Mouse (Mus musculus) gastrocnemius, adult 18-20 months (tissue): Measurements from ENCODE around the gene Slc29a1. TPM values are rescaled to one million over a fixed set of nuclear protein-coding genes. Genes with fewer than 3 reads are reported as not detected.

Experiments used
- DNase-seq: peaks from one replicate; pipeline ENCODE4 v3.0.0; 2021; ENCODE audit warnings: low spot score
- total RNA-seq, 2 experiments: library from RNA; stranded (reverse); gene quantifications; 2 replicates each; pipeline ENCODE4 v1.2.3; 2021

The Slc29a1 gene
- total RNA-seq, 2 experiments from 2014 or later, result 31.9 to 32.4 TPM

DNA sequence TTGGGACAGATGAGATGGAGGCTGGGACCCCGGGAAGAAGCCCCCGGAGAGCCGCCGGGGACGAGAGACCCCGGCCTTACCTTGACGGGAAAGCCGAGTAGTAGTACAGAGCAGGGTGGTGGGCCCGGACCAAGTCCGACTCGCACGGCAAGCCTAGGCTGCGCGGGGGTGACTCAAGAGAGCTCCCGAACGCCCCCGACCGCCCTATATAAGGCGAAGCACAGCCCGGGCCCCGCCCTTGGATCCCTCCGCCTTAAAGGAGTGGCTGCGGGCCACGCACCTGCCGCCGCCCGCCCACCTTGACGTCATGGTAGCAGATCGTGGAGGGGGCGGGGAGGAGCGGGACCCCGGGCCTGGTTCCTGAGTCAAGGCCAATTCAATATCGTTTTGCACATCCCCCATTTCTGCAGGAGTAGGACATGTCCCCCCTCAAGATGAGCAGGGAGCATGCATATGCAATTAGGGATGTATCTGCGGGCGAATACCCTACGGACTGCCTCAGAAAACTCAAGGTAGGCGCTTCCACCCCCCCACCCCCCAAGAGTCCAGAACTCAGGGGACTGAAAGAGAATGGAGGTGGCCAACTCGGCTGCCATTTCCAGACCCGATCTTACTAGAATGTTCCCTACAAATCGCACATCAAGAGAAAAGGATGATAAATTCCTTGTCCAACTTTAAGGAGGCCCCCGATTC is 26.2 kb downstream of the Slc29a1 start, which contains the start of gene Hsp90ab1:
Gene Hsp90ab1 (minus strand): TSS at position 185 of the 693 bp plus-strand sequence.
- peak; percentile 99 for DNase-seq

DNA sequence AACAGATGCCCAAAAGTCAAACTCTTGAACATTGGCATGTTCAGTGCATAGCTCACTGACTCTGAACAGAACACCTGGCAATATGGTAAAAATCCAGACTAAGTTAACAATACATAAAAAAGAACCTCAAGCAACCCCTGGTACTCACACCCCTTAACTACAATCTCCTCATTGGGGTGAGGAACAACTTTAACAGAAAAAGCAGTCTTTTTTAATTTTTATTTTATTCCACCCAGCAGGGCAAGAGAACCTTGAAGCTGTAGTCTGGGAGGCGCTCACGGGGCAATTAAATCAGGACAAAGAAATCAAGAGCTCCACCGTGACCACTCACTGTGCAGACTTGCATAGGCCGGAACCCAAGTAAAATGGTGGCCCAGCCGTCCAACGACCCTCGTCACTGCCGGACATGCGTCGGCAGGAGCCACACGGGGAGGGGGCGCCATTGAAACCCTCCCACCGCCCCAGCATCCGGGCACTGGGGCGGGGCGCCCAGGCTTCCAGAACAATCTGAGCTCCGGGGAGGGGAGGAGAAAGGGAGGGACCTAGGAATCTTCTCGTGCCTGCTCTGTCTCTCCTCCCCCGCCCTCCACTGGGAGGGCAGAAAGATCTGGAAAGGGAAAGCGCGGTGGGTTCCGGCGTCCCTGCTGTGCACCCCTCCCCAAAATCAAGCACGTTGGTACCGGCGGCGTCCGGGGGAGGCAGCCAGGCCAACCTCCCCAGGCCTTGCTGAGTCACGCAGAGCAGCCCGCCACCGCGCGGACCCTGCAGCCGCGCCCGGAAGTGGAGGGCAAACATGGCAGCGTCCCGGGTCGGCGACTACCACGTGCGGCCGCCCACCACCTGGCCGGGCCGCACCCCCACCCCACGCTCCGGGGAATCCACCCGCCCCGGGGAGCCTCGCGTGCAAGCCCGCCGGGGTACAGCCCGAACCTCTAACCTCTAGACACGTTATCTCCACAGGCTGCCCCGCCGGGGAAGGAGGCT is 27.0 kb downstream of the Slc29a1 start:
- peak; percentile 72 for DNase-seq

DNA sequence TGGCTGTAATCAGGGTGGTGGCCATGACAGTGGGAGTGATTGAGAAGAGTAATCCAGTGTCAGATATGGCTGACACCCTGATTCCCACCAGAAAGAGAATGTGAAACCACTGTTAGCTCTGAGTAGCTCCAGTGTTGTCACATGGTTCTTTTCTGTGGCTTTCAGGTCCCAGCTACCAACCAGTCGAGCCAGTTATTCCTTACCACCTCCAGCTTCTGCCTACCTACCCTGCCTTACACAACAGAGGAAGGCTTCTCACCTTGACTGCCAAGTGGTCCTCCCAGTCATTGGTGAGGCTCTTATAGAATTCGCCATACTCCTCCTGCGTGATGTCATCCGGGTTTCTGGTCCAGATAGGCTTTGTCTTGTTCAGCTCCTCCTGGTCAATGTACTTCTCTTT is 29.4 kb downstream of the Slc29a1 start:
- no peak for DNase-seq

DNA sequence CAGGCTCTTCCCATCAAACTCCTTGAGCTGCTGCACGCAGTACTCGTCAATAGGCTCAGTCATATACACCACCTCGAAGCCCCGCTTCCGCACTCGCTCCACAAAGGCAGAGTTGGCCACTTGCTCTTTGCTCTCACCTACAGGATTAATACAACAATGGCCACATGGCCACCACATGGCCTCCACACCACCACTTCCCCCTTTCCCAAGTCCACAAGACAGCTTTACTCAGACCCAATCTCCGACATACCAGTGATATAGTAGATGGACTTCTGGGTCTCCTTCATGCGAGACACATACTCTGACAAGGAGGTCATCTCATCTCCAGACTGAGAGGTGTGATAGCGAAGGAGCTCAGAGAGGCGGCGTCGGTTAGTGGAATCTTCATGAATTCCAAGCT is 30.4 kb downstream of the Slc29a1 start:
- no peak for DNase-seq

DNA sequence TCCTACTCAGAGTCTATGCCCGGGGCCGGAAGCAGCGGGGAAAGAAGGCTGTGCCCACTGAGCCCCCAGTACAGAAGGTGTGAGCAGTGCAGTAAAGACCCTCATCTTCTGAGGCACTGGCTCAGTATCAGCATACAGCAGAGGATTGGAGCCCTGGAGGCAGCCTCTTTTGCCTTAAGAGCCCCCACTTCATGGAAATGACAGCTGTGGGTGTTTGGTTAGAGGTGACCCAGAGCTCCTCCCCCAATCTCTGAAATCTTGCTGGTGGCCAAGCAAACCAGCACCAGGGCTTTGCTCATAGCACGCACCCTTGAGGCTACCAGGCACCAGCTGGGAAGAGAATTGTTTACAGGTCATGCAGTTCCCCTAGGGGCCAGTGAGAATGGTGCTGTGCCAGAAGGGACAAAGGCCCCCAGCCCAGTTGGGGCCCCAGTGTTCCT is 32.2 kb downstream of the Slc29a1 start:
- no peak for DNase-seq

DNA sequence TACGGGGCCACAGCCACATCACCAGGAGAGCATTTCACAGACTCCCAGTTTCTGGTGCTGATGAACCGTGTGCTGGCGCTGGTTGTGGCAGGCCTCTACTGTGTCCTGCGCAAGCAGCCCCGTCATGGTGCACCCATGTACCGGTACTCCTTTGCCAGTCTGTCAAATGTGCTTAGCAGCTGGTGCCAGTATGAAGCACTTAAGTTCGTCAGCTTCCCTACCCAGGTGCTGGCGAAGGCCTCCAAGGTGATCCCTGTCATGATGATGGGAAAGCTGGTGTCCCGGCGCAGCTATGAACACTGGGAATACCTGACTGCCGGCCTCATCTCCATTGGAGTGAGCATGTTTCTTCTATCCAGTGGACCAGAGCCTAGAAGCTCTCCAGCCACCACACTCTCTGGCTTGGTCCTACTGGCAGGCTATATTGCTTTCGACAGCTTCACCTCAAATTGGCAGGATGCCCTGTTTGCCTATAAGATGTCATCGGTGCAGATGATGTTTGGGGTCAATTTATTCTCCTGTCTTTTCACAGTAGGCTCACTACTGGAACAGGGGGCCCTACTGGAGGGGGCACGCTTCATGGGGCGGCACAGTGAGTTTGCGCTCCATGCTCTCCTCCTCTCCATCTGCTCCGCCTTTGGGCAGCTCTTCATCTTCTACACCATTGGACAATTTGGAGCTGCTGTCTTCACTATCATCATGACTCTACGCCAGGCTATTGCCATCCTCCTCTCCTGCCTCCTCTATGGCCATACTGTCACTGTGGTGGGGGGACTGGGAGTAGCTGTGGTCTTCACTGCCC is 32.8 kb downstream of the Slc29a1 start:
- no peak for DNase-seq

DNA sequence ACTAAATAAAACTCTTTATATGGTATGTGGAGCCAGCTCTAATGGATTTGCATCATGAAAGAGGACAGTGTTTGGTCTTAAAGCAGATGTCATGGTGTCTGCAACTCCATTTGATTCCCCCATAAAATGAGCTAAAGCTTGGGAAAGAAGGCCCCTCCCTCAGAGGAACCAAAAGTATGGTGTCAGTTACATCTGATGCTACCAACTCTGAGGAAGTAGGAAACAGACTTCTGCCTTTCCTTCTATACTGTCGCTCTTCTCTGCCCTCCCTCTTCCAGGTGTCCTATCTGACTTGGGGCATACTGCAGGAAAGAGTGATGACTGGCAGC is 33.4 kb downstream of the Slc29a1 start:
- DNase-seq, result no peak

DNA sequence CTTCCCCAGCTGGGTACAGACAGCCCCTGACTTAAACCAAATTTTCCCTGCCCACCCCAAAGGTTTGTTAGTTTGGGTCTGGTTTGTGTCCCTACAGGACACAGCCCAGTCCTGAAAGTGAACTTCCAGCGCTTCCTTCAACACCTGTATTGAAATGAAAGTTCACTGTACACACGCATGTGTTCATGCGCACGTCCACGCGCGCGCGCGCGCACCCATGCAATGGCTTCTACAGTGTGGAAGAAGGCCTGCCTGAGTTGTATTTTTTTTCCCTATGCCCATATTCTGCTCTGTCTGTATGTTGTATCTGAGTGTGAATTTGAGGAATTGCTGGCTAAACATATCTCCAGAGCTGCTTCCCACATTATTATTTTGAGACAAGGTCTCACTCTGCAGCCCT is 34.3 kb downstream of the Slc29a1 start:
- no peak for DNase-seq

DNA sequence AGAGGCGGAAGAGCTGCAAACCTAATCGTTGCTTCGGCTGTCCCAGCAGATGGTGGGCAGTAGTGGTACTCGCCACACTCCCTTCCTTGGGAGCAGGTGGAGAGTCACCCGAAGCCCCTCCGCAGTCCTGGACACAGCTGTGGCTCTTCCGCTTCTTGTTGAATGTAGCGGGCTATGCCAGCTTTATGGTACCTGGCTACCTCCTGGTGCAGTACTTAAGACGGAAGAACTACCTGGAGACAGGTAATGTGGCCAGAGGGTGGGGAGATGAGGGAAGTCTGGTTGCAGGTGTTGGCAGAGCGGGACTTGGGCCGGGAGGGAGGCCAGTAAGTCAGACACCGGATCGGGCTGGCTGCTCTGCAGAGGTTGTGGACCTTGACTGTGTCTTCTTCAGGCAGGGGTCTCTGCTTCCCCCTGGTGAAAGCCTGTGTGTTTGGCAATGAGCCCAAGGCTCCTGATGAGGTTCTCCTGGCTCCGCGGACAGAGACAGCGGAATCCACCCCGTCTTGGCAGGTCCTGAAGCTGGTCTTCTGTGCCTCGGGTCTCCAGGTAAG is 34.8 kb downstream of the Slc29a1 start:
- DNase-seq, result no peak

DNA sequence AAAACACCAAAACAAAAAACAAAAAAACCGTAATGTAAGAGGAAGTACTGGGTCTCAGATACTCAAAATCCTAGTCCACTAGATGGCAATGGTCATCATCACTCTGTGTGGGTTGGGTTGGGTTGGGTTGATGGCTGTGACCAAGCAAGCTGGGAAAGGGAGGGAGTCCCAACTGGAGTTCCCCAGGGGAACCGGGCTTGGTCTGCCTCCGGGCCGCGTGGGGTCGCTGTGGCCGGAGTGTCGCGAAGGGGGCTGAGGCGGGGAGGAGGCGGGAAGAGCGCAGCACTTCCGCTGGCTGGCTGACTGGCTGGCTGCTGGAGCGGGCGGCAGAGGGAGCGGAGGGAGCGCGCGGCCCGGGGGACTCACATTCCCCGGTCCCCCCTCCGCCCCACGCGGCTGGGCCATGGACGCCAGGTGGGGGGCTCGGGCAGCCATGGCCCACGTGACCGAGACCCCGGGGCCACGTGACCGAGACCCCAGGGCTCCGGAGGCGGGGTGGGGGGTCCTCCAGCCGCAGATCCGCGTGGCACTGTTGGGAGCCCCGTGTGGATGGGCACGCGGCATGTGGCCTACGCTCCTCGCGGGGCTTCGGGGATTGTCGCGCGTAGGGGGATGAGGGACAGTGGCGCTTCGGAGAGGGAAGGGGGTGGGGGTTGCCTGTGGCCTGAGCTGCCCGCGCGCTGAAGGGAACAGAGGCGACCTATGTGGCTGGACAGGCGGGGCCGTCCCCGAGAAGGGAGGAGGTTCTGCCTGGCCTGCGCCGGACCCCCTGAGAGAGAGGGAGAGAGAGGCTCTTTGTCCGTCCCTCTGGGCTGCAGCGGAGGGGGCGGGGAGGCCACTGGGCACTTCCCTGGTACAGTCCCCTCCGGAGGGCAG is 35.5 kb downstream of the Slc29a1 start, which contains the start of gene Slc35b2:
Gene Slc35b2 (plus strand): TSS at position 220 of the 876 bp plus-strand sequence.
- peak; percentile 96 for DNase-seq

DNA sequence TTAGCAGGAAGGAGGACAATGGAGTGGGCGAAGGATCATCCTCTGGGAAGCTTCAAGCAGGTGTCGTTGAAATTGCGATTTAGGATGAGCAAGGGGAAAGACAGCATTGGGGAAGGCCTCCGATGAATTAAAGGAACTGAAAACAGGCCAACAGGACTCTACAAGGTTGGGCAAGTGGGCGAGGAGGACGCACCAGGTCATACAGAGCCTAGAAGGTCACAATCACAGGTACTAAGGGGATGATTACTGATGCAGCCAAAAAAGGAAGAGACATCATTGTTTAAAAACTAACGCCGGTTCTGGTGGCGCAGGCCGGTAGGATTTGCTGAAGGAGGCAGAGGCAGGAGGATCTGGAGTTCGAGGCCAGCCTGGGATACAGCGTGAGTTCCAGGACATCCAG is 36.2 kb downstream of the Slc29a1 start:
- no peak for DNase-seq

DNA sequence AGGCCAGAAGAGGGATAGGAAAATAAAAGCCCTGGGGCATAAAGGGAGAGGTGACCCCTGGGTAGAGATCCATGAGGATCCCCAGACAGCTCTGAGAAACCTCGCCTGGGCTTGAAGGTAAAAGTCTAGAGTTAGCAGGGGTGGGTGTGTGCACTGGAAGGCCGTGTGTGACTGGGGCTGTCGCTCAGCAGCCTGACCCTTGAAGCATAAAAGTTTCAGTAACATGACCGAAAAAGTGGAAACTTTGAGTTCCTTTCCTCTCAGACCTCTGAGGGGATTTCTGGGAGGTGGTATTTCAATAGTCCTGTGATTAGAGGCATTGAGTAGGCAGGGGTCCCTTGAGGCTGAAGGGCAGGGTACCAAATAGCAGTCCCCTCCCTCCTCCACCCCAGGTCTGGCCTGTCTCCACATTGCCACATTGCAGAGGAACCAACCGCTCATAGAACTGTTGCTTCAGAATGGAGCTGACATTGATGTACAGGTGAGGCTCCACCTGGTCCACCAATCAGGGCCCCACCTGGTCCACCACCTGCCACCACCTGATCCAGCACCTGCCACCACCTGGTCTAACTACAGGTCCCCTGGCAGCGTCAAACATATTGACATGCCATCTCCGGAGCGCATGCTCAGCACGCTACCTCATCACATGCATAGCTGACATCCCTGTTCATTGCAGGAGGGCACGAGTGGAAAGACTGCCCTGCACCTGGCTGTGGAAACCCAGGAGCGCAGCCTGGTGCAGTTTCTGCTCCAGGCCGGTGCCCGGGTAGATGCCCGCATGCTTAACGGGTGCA is 39.5 kb downstream of the Slc29a1 start:
- no peak for DNase-seq

DNA sequence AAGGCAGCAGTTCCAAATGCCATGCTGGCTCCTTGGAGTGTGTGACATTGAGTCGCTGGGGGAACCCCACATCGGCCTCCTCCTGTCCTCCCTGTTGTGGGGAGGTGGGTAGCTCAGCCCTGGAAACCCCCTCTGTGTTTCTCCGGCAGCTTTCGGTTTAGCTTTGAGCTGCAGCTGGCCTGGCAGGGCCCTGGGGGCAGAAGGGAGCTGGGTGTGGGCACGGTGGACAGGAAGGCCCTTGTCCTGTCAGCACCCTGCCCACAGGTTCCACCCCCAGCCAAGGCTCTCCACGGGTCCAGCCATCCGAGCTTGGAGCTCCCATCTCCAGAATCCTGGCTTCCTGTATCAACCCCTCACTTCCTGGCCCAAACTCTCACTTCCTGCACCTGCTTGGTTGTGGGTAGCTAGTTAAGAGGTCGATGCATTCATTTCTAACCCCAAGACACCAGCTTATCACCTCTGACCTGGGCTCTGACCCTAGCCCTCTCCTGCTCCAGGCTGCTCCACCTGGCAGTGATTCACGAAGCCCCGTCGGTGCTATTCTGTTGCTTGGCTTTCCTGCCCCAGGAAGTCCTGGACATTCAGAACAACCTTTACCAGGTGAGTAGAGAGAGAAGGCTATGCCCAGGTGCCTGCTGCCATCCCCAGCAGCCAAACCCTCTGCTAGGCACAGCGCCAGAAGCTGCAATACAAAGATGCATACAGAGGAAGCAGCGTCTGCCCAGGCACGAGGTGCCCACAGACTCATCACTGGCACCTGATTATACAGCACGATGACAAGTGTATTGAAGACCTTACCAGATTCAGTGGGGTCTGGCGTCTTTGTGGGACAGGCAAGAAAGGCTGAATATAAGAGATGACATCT is 41.2 kb downstream of the Slc29a1 start:
- DNase-seq, result no peak

DNA sequence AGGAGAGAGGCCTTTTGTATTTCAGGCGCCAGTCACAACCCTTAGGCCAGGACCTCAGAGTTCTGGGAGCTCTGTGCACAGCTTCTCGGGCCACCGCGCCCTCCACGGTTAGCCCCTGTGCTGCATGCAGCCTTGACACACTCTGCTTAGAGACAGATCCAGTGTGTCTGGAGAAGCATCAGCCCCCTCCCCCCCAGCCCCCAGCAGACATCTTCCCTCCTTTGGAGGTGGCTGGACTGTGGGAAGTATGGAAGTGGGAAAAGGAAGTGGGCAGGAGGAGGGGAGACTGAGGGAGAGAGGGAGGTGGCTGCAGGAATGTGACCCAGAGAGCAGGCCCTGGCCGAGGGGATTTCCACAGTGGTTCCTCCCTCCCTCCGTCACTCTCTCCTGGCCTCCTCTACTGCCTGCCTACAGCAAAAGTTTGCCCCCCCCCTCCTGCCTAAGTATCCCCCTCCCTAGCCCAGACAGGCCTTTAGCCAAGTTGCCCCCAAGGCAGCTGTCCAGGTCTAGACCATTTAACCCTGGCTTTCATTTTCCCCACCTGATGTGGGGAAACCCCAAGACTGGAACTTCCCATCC is 42.1 kb downstream of the Slc29a1 start:
- no peak for DNase-seq

DNA sequence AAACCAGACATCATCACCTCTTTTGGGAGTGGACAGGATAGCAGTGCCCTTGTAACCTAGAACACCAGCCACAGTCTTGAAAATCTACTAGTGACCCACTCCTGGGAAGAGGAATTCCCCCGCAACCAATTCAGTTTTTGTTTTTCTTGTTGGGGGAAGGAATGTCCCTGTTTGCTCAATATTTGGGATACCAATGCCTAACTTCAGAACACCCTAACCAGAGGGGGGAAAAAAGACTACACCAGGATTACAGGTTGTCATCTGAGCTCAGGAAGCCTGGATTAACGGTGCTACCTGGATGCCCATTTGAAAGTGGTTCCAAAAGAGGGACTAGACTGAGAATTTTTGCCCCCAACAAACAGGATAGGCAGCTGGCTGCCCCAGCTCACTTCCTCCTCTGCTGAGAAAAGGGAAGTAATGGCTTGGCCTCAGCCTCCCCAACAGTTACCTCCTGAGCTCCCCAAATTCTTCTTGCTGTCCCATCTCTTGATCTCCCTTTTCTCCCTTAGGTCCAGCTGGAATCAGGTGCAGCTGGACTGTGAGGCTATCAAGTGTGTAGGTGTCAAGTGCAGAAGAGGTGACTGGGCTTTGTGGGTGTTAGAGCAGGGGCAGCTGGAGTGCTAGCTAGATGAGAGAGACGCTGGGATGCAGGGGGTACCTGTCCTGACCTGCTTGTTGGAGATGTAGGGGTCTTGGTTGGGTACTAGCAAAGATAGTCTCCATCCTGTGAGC is 42.7 kb downstream of the Slc29a1 start:
- no peak for DNase-seq

DNA sequence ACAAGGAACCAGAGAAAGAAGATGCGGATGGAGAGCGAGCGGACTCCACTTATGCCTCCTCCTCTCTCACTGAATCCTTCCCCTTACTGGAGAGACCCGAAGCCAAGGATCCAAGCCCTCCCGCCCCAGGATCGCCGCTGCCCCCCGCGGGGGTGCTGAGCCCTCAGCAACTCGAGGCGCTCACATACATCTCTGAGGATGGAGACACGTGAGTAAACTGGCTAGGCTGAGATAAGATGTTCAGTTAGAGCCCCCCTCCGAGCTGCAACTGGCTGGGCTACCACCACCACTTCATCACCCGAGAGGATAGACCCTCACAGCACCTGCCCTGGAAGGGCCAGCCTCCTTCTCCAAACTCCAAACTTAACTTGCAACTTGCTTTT is 43.3 kb downstream of the Slc29a1 start:
- no peak for DNase-seq

DNA sequence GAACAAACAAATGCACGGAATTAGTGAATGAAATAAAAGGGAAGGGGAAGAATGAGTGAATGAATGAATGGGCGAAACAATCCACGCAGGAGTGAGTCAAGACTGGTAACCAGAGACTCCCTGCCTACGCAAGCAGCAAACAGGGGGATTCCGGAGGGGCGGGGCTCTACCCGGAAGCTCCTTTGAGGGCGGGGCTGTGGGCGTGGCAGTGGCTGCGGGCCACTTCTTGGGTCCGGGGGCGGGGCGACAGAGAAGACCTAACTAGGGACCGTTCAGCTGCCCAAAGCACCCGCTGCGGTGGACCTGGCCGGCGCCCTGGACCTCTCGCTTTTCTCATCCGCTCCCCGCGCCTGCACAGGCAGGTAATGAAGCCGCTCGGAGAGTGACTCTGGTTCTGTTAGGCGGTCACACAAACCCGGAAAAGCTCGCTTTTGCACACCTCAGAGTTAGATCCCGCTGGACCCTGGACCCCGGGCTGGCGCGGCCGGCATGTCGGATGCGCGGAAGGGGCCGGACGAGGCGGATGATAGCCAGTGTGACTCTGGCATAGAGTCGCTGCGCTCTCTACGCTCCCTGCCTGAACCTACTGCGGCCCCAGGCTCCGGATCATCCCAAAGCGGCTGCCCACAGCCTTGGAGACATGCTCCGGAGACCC is 43.8 kb downstream of the Slc29a1 start, which contains the start of gene Nfkbie:
Gene Nfkbie (plus strand): TSS at position 252 of the 655 bp plus-strand sequence.
- DNase-seq, result peak; percentile 95
